Mouse (Mus musculus) liver, embryonic 13.5 days (tissue): ENCODE data around the gene Catsper2. TPM values are rescaled to one million over a fixed set of nuclear protein-coding genes. Genes with fewer than 3 reads are reported as not detected.

Experiments used
- ATAC-seq: fragments of 200-750 bp; cut with Nextera tagmentation; 2 replicates; pipeline ENCODE4 v1.8.0; 2017; ENCODE audit warnings: low read depth, mild to moderate bottlenecking, moderate number of reproducible peaks, moderate library complexity
- DNase-seq: peaks from one replicate; pipeline ENCODE4 v3.0.0; 2022
- H3K27ac ChIP-seq: fragments of 300-500 bp; sonication (generic); 2 replicates; pipeline ENCODE4 v1.5.1; 2015; ENCODE audit warnings: moderate library complexity, mild to moderate bottlenecking, inconsistent platforms
- H3K27me3 ChIP-seq: fragments of 300-500 bp; sonication (generic); 2 replicates; pipeline ENCODE4 v1.6.1; 2015; ENCODE audit warnings: mild to moderate bottlenecking, inconsistent platforms
- H3K36me3 ChIP-seq: fragments of 300-500 bp; sonication (generic); 2 replicates; pipeline ENCODE4 v1.6.1; 2015; ENCODE audit warnings: mild to moderate bottlenecking, inconsistent platforms
- H3K4me1 ChIP-seq: fragments of 300-500 bp; sonication (generic); replicated peaks from 2 replicates; pipeline ENCODE4 v1.6.1; 2015; ENCODE audit warnings: inconsistent platforms
- H3K4me2 ChIP-seq: fragments of 300-500 bp; sonication (generic); 2 replicates; pipeline ENCODE4 v1.6.1; 2015; ENCODE audit warnings: inconsistent platforms, mild to moderate bottlenecking, moderate library complexity
- H3K4me3 ChIP-seq: fragments of 300-500 bp; sonication (generic); replicated peaks from 2 replicates; pipeline ENCODE4 v1.5.1; 2015; ENCODE audit warnings: mild to moderate bottlenecking, inconsistent platforms
- H3K9ac ChIP-seq: fragments of 300-500 bp; sonication (generic); 2 replicates; pipeline ENCODE4 v1.6.1; 2015; ENCODE audit warnings: mild to moderate bottlenecking, inconsistent platforms
- H3K9me3 ChIP-seq: fragments of 300-500 bp; sonication (generic); replicated peaks from 2 replicates; pipeline ENCODE4 v1.6.1; 2016; ENCODE audit warnings: inconsistent platforms
- WGBS: fragments of 180-500 bp; shearing (Covaris S2); methylation state at CpG from one replicate; pipeline ENCODE4 v1.1.7; 2015; ENCODE audit not compliant: insufficient replicate concordance; 5-methylcytosine and 5-hydroxymethylcytosine counted together
- polyA plus RNA-seq: library from polyadenylated mRNA; unstranded; fragments of >200 nt; fragmentation: Nextera tagmentation; extraction: Ambion mirVana; gene quantifications from 2 replicates; pipeline ENCODE4 v1.2.1, GENCODE M21; 2015

The Catsper2 gene
- polyA plus RNA-seq, 1 experiment from 2014 or later = 0.76 TPM

GRCm38 (mm10) chr2:121425890-121426289 lies 12.3 kb upstream of the Catsper2 start:
- Histone ChIP-seq H3K9ac (no peak overlapping the region), H3K27me3 (no peaks in the 10 kb centered on the region), H3K4me3 (no peak overlapping the region), H3K9me3 (no peaks in the 10 kb centered on the region), H3K4me1 (no peaks in the 10 kb centered on the region), H3K36me3 (peaks cover 91% of the 10 kb centered on the region), H3K4me2 (no peak overlapping the region), H3K27ac (no peak overlapping the region)
- 85% methylated on average over 2 of the region's 2 CpGs for WGBS
- no peak for ATAC-seq
- DNase-seq = no peak

- Histone ChIP-seq H3K9ac (no peak overlapping the region), H3K27ac (no peak overlapping the region), H3K27me3 (no peaks in the 10 kb centered on the region), H3K4me3 (no peak overlapping the region), H3K36me3 (peaks cover 83% of the 10 kb centered on the region), H3K9me3 (no peaks in the 10 kb centered on the region), H3K4me2 (no peak overlapping the region), H3K4me1 (peaks cover 9% of the 10 kb centered on the region; the same call in 1 of the 2 replicates)
- 77% methylated on average over 2 of the region's 2 CpGs for WGBS
- ATAC-seq (no peak), DNase-seq (no peak)
Observed at GRCm38 (mm10) chr2:121423166-121423565, 9.6 kb upstream of the Catsper2 start.

- Histone ChIP-seq H3K27me3 (no peaks in the 10 kb centered on the region), H3K9me3 (no peaks in the 10 kb centered on the region), H3K9ac (no peak overlapping the region), H3K4me1 (peaks cover 46% of the 10 kb centered on the region), H3K4me2 (no peak overlapping the region), H3K27ac (no peak overlapping the region), H3K36me3 (peaks cover 59% of the 10 kb centered on the region), H3K4me3 (no peak overlapping the region)
- WGBS = 90% methylated on average over 3 of the region's 3 CpGs
- ATAC-seq = no peak
- no peak for DNase-seq
Observed at GRCm38 (mm10) chr2:121418476-121418875, 4.9 kb upstream of the Catsper2 start.

- no peak for DNase-seq
- Histone ChIP-seq H3K27me3 (no peaks in the 10 kb centered on the region), H3K27ac (no peak overlapping the region), H3K9ac (0 out of 2 replicates have a peak overlapping the region, but pooled peaks have one; percentile 11), H3K9me3 (no peaks in the 10 kb centered on the region), H3K36me3 (peaks cover 39% of the 10 kb centered on the region), H3K4me3 (peak overlapping the region; percentile 98; the same call in 1 of the 2 replicates), H3K4me1 (peaks cover 59% of the 10 kb centered on the region), H3K4me2 (peak overlapping the region; percentile 88)
- whole genome bisulfite sequencing = 84% methylated on average over 6 of the region's 6 CpGs
- no peak for ATAC-seq
Observed at GRCm38 (mm10) chr2:121416356-121416755, 2.8 kb upstream of the Catsper2 start.

GRCm38 (mm10) chr2:121415591-121415990 lies 2.0 kb upstream of the Catsper2 start:
- DNase-seq (no peak), ATAC-seq (no peak)
- H3K9me3 ChIP-seq = no peaks in the 10 kb centered on the region
- H3K9ac ChIP-seq = peak overlapping the region; percentile 99
- no peaks in the 10 kb centered on the region for H3K27me3 ChIP-seq
- peak overlapping the region; percentile 88 for H3K4me2 ChIP-seq
- peak overlapping the region; percentile 98 for H3K4me3 ChIP-seq
- peaks cover 36% of the 10 kb centered on the region for H3K36me3 ChIP-seq
- 63% methylated on average over 3 of the region's 3 CpGs for WGBS
- 0 out of 2 replicates have a peak overlapping the region, but pooled peaks have one; percentile 10 for H3K27ac ChIP-seq
- H3K4me1 ChIP-seq = peaks cover 59% of the 10 kb centered on the region

GRCm38 (mm10) chr2:121415103-121415502 lies 1.5 kb upstream of the Catsper2 start:
- Histone ChIP-seq H3K36me3 (peaks cover 34% of the 10 kb centered on the region), H3K9ac (peak overlapping the region; percentile 99), H3K4me1 (peaks cover 59% of the 10 kb centered on the region), H3K27me3 (no peaks in the 10 kb centered on the region), H3K4me2 (peak overlapping the region; percentile 88), H3K27ac (0 out of 2 replicates have a peak overlapping the region, but pooled peaks have one; percentile 95), H3K9me3 (no peaks in the 10 kb centered on the region), H3K4me3 (peak overlapping the region; percentile 98)
- 26% methylated on average over 3 of the region's 3 CpGs for WGBS
- ATAC-seq = no peak
- no peak for DNase-seq

GRCm38 (mm10) chr2:121414139-121414685 lies 620 bp upstream of the Catsper2 start:
- ATAC-seq = peak; percentile 70
- Histone ChIP-seq H3K27me3 (no peaks in the 10 kb centered on the region), H3K4me1 (peaks cover 59% of the 10 kb centered on the region), H3K4me2 (peak overlapping the region; percentile 88), H3K36me3 (peaks cover 30% of the 10 kb centered on the region), H3K9ac (peak overlapping the region; percentile 99), H3K9me3 (no peaks in the 10 kb centered on the region), H3K27ac (peak overlapping the region; percentile 95), H3K4me3 (peak overlapping the region; percentile 98)
- peak; percentile 40 for DNase-seq
- 0% methylated on average over 32 of the region's 32 CpGs for WGBS

- H3K36me3 ChIP-seq = peaks cover 18% of the 10 kb centered on the region
- H3K9me3 ChIP-seq = no peaks in the 10 kb centered on the region
- H3K4me3 ChIP-seq = peak overlapping the region; percentile 98
- H3K4me2 ChIP-seq = peak overlapping the region; percentile 88
- H3K9ac ChIP-seq = peak overlapping the region; percentile 99
- ATAC-seq = peak; percentile 11; the same call in 1 of the 2 replicates
- H3K27me3 ChIP-seq = no peaks in the 10 kb centered on the region
- peak; percentile 42 for DNase-seq
- WGBS = 2% methylated on average over 4 of the region's 4 CpGs
- peaks cover 49% of the 10 kb centered on the region for H3K4me1 ChIP-seq
- H3K27ac ChIP-seq = peak overlapping the region; percentile 95
Observed at GRCm38 (mm10) chr2:121412843-121413386, 677 bp downstream of the Catsper2 start.

- DNase-seq (peak; percentile 55), ATAC-seq (peak; percentile 27; the same call in 1 of the 2 replicates)
- Histone ChIP-seq H3K4me1 (peaks cover 12% of the 10 kb centered on the region), H3K9me3 (no peaks in the 10 kb centered on the region), H3K27ac (no peak overlapping the region), H3K27me3 (no peaks in the 10 kb centered on the region), H3K9ac (no peak overlapping the region), H3K36me3 (no peaks in the 10 kb centered on the region), H3K4me2 (no peak overlapping the region), H3K4me3 (no peak overlapping the region)
- 24% methylated on average over 4 of the region's 4 CpGs for WGBS
Observed at GRCm38 (mm10) chr2:121408160-121408559, 5.4 kb downstream of the Catsper2 start.

GRCm38 (mm10) chr2:121403296-121403695 lies 10.3 kb downstream of the Catsper2 start:
- Histone ChIP-seq H3K9me3 (no peaks in the 10 kb centered on the region), H3K4me2 (no peak overlapping the region), H3K27me3 (no peaks in the 10 kb centered on the region), H3K27ac (no peak overlapping the region), H3K9ac (no peak overlapping the region), H3K36me3 (no peaks in the 10 kb centered on the region), H3K4me1 (no peaks in the 10 kb centered on the region), H3K4me3 (no peak overlapping the region)
- DNase-seq (no peak), ATAC-seq (no peak)

- Histone ChIP-seq H3K9ac (no peak overlapping the region), H3K27me3 (no peaks in the 10 kb centered on the region), H3K4me3 (no peak overlapping the region), H3K9me3 (no peaks in the 10 kb centered on the region), H3K4me1 (no peaks in the 10 kb centered on the region), H3K36me3 (no peaks in the 10 kb centered on the region), H3K27ac (no peak overlapping the region), H3K4me2 (no peak overlapping the region)
- DNase-seq (peak; percentile 40), ATAC-seq (no peak)
- WGBS = 16% methylated on average over 8 of the region's 8 CpGs
Observed at GRCm38 (mm10) chr2:121396624-121397023, 17.0 kb downstream of the Catsper2 start.
